Mouse (Mus musculus) kidney, adult 2 months (tissue): ENCODE results near the gene Orm1. TPM values are rescaled to one million over a fixed set of nuclear protein-coding genes. Genes with fewer than 3 reads are reported as not detected.
"Not testable (repeated sequence)": the region's sequence is repeated elsewhere in the genome, so short reads cannot be mapped to it uniquely, and the experiment has no call there.

Experiments used
- DNase-seq: peaks from one replicate; pipeline ENCODE4 v3.0.0; 2021
- H3K27ac ChIP-seq: fragments of 200-500 bp; 2 replicates; pipeline ENCODE4 v1.5.1; 2012; ENCODE audit warnings: low read depth, low read length, control low read depth, inconsistent platforms; ENCODE audit not compliant: insufficient read depth
- H3K27me3 ChIP-seq: fragments of 200-500 bp; replicated peaks from 2 replicates; pipeline ENCODE4 v1.6.1; 2012; ENCODE audit warnings: mild to moderate bottlenecking, moderate library complexity, low read length, inconsistent platforms; ENCODE audit not compliant: control insufficient read depth, insufficient read depth
- H3K36me3 ChIP-seq: fragments of 200-500 bp; 2 replicates; pipeline ENCODE4 v1.6.1; 2012; ENCODE audit warnings: mild to moderate bottlenecking, moderate library complexity, low read length, inconsistent platforms; ENCODE audit not compliant: control insufficient read depth, insufficient read depth
- H3K4me1 ChIP-seq: fragments of 200-500 bp; 2 replicates; pipeline ENCODE4 v1.6.1; 2011; ENCODE audit warnings: low read length; ENCODE audit not compliant: control insufficient read depth, insufficient read depth
- H3K4me3 ChIP-seq: fragments of 200-500 bp; 2 replicates; pipeline ENCODE4 v1.5.1; 2011; ENCODE audit warnings: mild to moderate bottlenecking, low read depth, low read length, control low read depth; ENCODE audit not compliant: insufficient read depth
- CTCF ChIP-seq: fragments of 200-500 bp; conservative IDR thresholded peaks from 2 replicates; pipeline ENCODE4 v1.5.1; 2011; ENCODE audit warnings: low read depth, mild to moderate bottlenecking, control low read depth, low read length, moderate library complexity, mixed read lengths; ENCODE audit not compliant: insufficient read depth, insufficient read length
- POLR2A ChIP-seq: fragments of 200-500 bp; IDR thresholded peaks from one replicate; pipeline ENCODE4 v1.6.1; 2011; ENCODE audit warnings: low read depth, low read length, control low read depth
- WGBS: fragments of 180-500 bp; shearing (Covaris S2); methylation state at CpG from one replicate; pipeline ENCODE4 v1.1.7; 2018; 5-methylcytosine and 5-hydroxymethylcytosine counted together
- polyA plus RNA-seq: library from polyadenylated mRNA; depleted of rRNA; stranded (reverse); fragments of >200 nt; gene quantifications from 2 replicates; pipeline ENCODE4 v1.2.3, GENCODE M21; 2012

Orm1 gene
- polyA plus RNA-seq, 1 experiment = 7.1 TPM

DNA sequence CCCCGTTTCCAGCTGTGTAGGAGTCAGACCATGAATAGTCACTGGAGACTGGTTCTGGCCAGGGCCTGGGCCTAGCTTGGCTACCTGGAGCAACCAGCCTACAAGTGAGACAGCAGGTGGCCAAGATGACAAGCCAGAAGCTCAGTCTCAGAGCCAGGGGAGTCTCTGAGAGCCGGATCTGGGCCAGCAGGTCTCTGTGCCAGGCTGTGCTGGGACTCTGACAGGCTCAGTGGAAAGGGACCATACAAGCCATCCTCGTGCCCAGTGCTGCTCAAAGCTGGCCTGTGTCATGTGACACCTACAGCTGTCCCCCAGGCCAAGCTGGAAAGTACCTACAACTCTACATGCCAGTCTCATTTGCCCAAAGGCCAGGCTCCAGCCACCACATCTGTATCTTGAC lies 36.0 kb upstream of the Orm1 start:
- no peaks in the 10 kb centered on the region for H3K36me3 ChIP-seq
- H3K27me3 ChIP-seq = no peaks in the 10 kb centered on the region
- no peak overlapping the region for H3K27ac ChIP-seq
- TF ChIP-seq POLR2A = no peak
- no peak for TF ChIP-seq CTCF
- H3K4me3 ChIP-seq = no peak overlapping the region
- H3K4me1 ChIP-seq = no peaks in the 10 kb centered on the region
- DNase-seq = no peak
- WGBS = 91% methylated on average over 3 of the region's 3 CpGs

DNA sequence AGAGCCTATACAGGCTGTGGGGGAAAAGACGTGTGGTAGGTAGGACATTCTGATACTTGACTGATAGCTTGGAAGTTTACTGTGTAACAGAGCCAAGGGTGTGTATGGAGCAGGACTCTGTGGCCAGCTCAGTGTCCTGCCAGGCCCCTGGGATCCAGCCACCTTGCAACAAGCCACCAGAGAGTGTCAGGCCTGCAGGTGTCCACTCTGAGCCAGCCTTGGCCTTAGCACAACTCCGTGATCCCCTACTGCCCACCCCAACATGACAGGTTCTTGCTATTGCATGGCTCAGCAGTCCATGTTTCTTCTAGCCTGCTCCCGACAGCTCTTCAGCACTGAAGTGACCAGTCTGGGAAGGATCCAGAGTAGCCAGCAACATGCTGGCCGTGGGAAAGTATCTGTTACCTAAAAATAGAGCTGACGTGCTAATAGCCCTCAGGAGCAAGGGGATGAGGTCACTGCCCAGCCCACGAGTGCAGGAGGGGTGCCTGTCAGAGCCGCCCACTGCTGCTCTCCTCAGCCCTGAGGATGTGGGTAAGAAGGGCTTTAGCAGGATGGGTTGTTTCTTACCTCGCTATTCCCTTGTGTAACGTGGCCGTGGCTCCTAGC lies 34.0 kb upstream of the Orm1 start:
- no peak for DNase-seq
- H3K36me3 ChIP-seq = no peaks in the 10 kb centered on the region
- 69% methylated on average over 10 of the region's 10 CpGs for WGBS
- no peak overlapping the region for H3K27ac ChIP-seq
- H3K4me3 ChIP-seq = no peak overlapping the region
- no peaks in the 10 kb centered on the region for H3K4me1 ChIP-seq
- H3K27me3 ChIP-seq = no peaks in the 10 kb centered on the region
- no peak for TF ChIP-seq POLR2A
- TF ChIP-seq CTCF = no peak

DNA sequence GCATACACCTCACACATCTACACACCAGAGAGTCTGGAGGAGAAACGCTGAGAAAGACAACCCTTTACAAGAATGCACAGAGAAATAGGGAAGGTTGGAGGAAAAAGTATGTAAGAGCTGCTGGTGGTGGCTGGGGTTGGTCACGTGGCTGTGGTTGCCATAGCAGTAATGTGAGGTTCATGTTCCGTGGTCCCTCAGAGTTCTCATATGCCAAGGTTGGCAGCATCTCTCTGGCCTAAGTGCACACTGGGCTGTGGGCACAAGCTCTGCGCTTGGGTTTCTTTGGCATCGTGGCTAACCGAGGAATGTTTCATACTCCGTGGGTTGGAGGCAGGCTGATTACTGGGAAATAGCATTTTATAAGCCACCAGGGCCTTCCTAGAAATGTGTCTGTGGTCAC lies 32.9 kb upstream of the Orm1 start:
- WGBS = 91% methylated on average over 7 of the region's 7 CpGs
- Histone ChIP-seq H3K4me3 (no peak overlapping the region), H3K4me1 (no peaks in the 10 kb centered on the region), H3K27ac (no peak overlapping the region), H3K36me3 (no peaks in the 10 kb centered on the region), H3K27me3 (no peaks in the 10 kb centered on the region)
- no peak for DNase-seq
- no peak for TF ChIP-seq POLR2A
- no peak for TF ChIP-seq CTCF

DNA sequence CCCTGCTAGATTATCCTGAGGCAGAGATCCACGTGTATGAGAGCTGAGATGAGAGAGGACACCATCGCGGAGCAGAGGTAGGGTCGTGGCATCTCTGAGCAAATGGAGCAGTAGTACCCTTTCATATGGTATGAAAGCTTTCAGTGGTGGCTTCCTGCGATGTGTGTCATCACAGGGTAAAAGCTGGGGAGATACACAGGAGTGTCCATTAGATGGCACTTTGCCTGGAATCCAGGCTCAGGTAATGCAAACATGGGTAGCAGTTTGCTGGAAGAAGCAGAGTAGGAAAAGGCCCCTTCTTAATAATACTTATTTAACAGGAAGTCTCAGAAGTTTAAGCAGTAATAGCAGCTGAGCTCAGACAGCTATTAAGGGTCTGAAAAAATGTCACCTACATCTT lies 30.3 kb upstream of the Orm1 start:
- Histone ChIP-seq H3K27me3 (no peaks in the 10 kb centered on the region), H3K27ac (no peak overlapping the region), H3K36me3 (no peaks in the 10 kb centered on the region), H3K4me1 (no peaks in the 10 kb centered on the region), H3K4me3 (no peak overlapping the region)
- no peak for DNase-seq
- WGBS = 86% methylated on average over 5 of the region's 5 CpGs
- no peak for TF ChIP-seq POLR2A
- no peak for TF ChIP-seq CTCF

DNA sequence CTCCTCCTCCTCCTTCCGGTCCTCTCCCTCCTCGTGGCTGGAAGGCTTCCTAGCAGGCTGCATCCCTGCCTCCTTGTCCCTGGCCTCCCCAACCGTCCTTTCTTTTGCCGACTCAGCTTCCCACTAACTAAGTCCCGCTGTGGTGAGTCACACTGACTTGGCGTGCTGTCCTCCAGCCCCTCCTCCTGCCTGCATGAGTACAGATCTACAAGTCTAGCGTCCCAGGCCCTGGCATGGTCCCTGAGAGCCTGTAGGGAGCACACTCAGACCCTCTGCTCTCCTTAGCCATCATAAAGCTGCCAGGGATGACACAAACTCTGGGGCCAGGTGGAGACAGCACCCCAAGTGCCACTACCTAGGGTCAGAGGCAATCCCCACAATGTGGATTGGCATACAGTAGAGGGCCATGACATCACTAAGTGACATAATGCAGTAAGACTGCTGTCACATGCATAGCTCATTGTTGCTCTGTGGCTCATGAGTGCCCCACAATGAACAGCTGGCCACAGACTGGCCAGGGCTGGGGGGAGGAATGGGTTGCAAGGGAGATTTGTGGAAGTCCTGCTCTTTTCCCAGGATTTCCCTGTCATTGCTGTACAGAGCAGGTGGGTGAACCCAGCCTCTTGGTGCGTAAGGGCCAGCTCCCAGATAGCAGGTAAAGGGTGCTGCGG lies 28.1 kb upstream of the Orm1 start:
- no peaks in the 10 kb centered on the region for H3K36me3 ChIP-seq
- no peaks in the 10 kb centered on the region for H3K4me1 ChIP-seq
- WGBS = 50% methylated on average over 9 of the region's 9 CpGs
- peak; percentile 26 for DNase-seq
- no peak overlapping the region for H3K27ac ChIP-seq
- H3K27me3 ChIP-seq = no peaks in the 10 kb centered on the region
- TF ChIP-seq CTCF = no peak
- no peak for TF ChIP-seq POLR2A
- H3K4me3 ChIP-seq = no peak overlapping the region

DNA sequence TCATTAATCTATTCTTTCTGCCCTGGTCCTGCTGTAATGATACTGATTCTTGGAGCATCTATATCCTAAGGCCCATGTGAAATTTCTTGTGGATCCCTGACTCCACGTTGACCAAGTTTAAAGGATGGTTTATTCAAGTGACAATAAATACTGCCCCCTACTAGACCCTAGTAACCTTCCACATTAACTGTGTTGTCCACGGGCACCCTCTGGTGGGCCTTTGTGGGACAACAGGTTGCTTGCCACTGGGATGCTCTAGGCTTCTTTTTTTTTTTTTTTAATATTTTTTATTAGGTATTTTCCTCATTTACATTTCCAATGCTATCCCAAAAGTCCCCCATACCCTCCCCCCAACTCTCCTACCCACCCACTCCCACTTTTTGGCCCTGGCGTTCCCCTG lies 24.8 kb upstream of the Orm1 start:
- not testable (repeated sequence) for H3K4me3 ChIP-seq, H3K27me3 ChIP-seq, H3K4me1 ChIP-seq, H3K27ac ChIP-seq, H3K36me3 ChIP-seq
- TF ChIP-seq CTCF = peak; percentile 62
- 33% methylated on average over 3 of the region's 3 CpGs for WGBS
- peak; percentile 45 for DNase-seq

DNA sequence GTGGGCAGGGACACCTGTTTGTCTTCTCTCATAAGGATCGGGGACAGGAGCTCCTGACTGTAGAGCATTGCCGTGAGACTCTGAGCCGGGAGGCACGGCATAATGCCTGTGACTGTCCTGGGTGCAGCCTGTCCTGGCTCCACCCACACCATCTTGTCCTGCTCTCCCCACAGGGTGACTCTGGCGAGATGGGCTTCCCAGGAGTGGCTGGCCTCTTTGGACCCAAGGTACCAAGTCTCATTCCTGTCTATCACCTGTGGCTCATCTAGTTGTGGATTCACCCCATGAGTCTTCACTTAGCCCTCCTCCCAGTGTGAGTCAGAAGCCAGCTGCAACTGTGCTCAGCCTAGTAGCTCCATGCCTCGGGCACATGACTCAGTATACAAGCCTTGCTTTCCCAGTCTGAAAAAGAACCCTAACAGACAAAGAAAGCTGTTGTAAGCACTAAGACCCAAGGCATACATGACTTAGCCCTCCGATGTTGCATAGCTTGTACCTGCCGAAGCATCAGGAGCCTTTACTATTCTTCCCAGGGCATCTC lies 21.0 kb upstream of the Orm1 start:
- Histone ChIP-seq H3K4me3 (no peak overlapping the region), H3K27ac (no peak overlapping the region), H3K36me3 (no peaks in the 10 kb centered on the region), H3K4me1 (no peaks in the 10 kb centered on the region), H3K27me3 (no peaks in the 10 kb centered on the region)
- DNase-seq = no peak
- 82% methylated on average over 8 of the region's 8 CpGs for whole genome bisulfite sequencing
- TF ChIP-seq CTCF (no peak), POLR2A (no peak)
